Mouse (Mus musculus) mouse trophoblast stem cell (cell line): ENCODE data around the gene Olfr1137.

Source experiments
- in situ Hi-C, 2 experiments: fragments of 300-500 bp; cut with MseI, MboI; formaldehyde crosslinking; loops; 2 replicates in 1 of 2; 3 replicates in 1 of 2; pipeline ENCODE4 v1.15.1; 2025

Gene Olfr1137

DNA sequence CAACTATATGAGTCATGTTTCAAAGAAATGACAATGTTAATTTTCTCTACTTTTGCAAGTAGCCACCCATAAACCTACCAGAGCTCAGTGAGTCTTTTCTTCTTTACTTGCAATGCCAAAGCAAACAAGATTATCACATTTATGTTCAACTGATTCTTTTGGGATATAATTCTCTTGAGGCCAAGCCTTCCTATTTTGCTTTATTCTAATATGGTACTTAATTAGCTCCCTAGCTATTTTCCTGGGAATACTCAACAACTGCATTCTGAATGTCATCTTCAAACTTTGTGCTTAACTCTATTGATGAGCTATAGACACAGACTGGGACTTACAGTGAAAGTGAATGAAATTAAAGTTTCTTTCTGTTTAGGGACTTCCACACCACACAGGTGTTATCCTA, at the start of gene Olfr1137:
Olfr1137 (minus strand) TSS at position 101 of the 400 bp plus-strand sequence.
- in situ Hi-C loops: no loop called here

DNA sequence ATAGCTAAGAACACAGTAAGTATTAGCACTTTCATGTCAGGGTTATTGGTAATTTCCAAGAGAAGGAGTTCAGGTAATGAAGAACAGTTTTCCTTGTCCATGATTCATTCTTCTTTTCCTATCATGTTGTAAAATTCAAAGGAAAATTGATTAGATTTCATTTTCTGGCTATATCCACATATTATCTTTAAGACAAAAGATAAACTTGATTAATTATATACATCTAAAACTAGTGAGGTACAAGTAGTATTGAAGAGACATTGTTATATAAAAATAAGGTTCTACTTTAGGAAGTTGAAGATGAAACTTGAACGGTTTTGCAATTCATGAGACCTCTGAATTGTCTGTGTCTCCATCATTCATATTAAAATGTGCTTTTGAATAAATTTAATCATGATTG, 40.9 kb upstream of the Olfr1137 start, which contains the start of gene Olfr1141:
Olfr1141 (minus strand) TSS at position 101 of the 400 bp plus-strand sequence.
- in situ Hi-C loops: no loop called here

DNA sequence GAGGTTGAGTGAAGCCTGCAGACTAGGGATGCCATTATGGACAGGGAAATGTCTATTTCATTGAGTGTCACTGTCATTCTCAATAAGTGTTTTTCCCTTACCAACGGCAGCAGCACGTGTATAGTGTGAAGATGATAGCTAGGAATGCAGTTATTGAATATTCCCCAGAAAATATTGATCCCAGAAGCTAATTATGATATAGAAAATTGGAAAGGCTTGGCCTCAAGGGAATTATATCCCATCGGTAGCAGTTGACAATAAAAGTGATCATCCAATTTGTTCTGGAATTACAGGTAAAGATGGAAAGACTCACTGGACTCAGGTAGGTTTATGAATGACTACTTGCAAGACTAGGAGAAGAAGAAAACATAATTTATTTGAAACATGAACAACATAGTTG, 30.5 kb upstream of the Olfr1137 start, which contains the start of gene Olfr1140:
Olfr1140 (plus strand) TSS at position 301 of the 400 bp plus-strand sequence.
- in situ Hi-C loops: no loop called here

DNA sequence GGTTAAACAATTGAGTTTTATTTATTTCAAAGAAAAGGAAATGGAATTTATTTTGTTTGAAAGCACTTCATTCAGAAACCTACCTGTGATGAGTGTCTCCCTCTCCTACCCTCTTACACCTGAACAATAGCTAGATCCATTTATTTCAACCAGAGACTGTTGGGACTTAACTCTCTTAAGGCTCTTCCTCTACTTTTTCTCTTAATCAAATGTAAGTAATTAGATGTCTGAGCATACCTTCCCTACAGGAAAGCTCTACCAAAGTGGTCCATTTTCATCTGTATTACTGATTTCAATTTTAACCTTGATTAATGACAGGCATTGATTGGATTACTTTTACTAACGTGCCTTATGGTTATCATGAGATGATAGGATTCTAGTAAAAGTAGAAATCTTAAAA, 26.9 kb upstream of the Olfr1137 start, which contains the start of gene Olfr1138:
Olfr1138 (minus strand) TSS at position 101 of the 400 bp plus-strand sequence.
- in situ Hi-C loops: no loop called here

DNA sequence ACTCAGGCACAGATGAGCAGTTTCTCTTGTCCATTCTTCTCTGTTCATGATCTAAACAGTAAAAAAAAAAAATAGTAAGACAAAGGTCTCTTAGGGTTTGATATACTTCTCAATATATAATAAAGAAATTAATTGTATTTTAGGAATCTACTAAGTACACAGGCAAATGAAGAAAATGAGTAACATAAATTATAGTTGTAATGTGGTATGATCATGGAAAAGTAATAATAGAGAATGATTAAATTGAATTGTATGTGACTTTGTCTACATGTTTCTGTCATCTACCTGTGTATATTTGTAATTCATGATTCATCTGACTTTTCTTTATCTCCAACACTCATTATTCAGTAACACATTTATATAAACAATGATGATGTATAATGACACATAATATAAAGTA, 19.1 kb downstream of the Olfr1137 start, which contains the start of gene Olfr1136:
Olfr1136 (minus strand) TSS at position 101 of the 400 bp plus-strand sequence.
- in situ Hi-C loops: no loop called here

- in situ Hi-C loops: no loop called here
Observed at GRCm38 (mm10) chr2:87673564-87673963, 39.4 kb downstream of the Olfr1137 start, which contains the start of gene Olfr1135. Gene Olfr1135, minus strand, starts transcription at chr2:87673664.
